Mouse (Mus musculus) testis, adult 2 months (tissue): ENCODE measurements around the gene Nr6a1.

Source experiments
- CTCF ChIP-seq: fragments of 200-500 bp; IDR thresholded peaks from 2 replicates; pipeline ENCODE4 v1.5.1; 2012; ENCODE audit warnings: low read depth, mild to moderate bottlenecking, inconsistent platforms, low read length, moderate library complexity; ENCODE audit not compliant: control insufficient read depth, insufficient read depth, insufficient replicate concordance
- POLR2A ChIP-seq: fragments of 200-500 bp; IDR thresholded peaks from 2 replicates; pipeline ENCODE4 v1.6.1; 2012; ENCODE audit warnings: low read depth, mild to moderate bottlenecking, inconsistent platforms, low read length, moderate library complexity; ENCODE audit not compliant: control insufficient read depth

- no peak for TF ChIP-seq CTCF
- no peak for TF ChIP-seq POLR2A
Observed at GRCm38 (mm10) chr2:38784396-38784795, 143.1 kb downstream of the Nr6a1 start.
